Mouse (Mus musculus): ENCODE measurements around the gene Slc5a2. TPM values are rescaled to one million over a fixed set of nuclear protein-coding genes. Genes with fewer than 3 reads are reported as not detected.

Gene Slc5a2
- polyA plus RNA-seq, 1 experiment = 1,002 TPM

DNA sequence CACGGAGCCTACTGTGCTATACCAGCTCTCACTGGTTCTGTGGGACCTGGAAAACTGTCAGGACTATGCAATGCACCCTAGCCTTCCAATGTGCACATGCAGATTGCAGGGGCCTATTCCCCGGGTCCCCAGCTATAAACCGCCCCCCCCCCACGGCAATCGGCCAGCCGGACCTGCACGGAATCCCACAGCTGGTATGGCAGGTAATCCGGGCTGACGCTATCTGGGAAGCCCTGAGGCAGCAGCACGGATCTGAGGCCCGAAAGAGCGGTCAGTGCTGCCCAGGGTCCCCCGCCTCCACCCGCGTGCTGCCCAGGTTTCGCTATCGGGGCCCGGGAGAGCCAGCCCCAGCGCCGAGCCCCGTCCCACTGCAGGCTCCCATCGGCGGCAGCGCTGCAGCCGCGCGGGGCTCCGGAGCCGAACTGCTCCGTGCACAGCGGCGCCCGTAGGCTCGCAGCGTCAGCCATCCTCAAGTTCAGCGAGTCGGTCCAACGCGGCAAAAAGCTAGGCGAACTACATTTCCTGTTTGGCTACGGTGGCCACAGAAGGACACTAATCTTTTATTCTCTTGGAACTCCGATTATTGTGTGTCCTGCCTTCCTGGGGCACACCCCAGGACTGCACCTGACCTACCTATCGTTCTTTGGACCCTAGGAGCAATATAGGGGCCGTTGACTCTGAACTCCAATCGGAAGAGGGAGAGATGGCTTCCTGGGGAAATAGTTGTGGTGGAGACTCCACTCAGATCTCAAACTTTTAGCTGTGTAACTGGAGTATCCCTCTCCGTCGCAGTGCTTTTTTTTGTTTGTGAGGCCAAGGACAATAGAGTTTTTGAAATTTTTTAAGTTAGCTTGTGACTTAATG is 32.4 kb downstream of the Slc5a2 start, which contains the start of gene BC017158:
Gene BC017158, minus strand, starts transcription at position 554 of the 864 bp plus-strand sequence.
- H3K27me3 ChIP-seq (replicated peaks; ENCODE audit: control insufficient read depth, insufficient read depth, low read length) = no peaks in the 10 kb centered on the region
- H3K27ac ChIP-seq (ENCODE audit: insufficient read depth, low read depth, low read length) = peak within 1 kb of the TSS; percentile 17; the same call in 1 of the 2 replicates
- DNase-seq = peak; percentile 94
- H3K36me3 ChIP-seq (ENCODE audit: control insufficient read depth, insufficient read depth, low read length) = no peaks in the 10 kb centered on the region
- no peaks in the 10 kb centered on the region; the same call in 1 of the 2 replicates for H3K4me1 ChIP-seq (ENCODE audit: control insufficient read depth, insufficient read depth, low read length)
- H3K4me3 ChIP-seq (ENCODE audit: insufficient read depth, low read depth, low read length) = peak within 1 kb of the TSS; percentile 72
- TF ChIP-seq POLR2A (IDR thresholded peaks at IDR 0.05; ENCODE audit: low read depth, low read length) (no peak), CTCF (conservative IDR thresholded peaks at IDR 0.05; ENCODE audit: insufficient read depth, insufficient read length, low read depth, low read length) (no peak)
- WGBS = under 1% methylated on average over 47 of the region's 47 CpGs

DNA sequence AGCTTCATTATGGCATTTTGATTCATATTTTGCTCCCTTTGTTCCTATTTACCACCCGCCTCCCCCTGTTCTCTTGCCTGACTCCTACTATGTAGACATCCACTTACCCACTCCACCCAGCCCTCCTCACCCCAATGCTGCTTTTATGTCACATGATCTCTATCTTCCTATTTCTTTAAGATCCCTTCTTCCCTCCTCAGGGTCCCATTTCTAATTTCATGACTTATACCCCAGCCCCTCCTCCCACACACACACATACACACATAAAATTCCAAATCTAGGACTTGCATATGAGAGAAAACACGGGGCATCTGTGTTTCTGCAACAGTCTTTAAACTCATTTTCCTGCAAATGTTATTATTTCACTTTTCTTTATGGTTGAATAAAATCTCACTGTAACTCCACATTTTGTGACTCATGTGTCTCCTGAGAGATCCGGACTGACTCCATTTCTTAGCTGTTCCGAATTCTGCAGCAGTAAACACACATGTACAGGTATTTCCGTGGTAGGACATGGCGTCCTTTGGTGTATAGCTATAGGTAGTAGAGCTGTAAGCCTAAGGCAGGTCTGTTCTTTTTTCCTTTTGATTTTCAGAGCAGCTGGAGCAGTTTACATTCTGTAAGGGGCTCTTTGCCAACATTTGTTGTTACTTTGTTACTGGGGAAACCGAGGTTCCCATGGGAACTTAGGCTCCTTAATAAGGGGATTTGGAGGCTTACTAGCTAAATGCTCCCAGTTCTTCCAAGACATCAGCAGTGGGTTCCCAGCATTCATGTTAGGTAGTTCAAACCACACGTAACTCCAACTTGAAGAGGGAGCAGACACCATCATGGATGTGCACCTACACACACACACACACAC is 33.3 kb downstream of the Slc5a2 start:
- no peak for DNase-seq
- H3K4me1 ChIP-seq (ENCODE audit: control insufficient read depth, insufficient read depth, low read length) = no peaks in the 10 kb centered on the region; the same call in 1 of the 2 replicates
- peak overlapping the region; percentile 17; the same call in 1 of the 2 replicates for H3K27ac ChIP-seq (ENCODE audit: insufficient read depth, low read depth, low read length)
- H3K36me3 ChIP-seq (ENCODE audit: control insufficient read depth, insufficient read depth, low read length) = no peaks in the 10 kb centered on the region
- H3K4me3 ChIP-seq (ENCODE audit: insufficient read depth, low read depth, low read length) = no peak overlapping the region
- H3K27me3 ChIP-seq (replicated peaks; ENCODE audit: control insufficient read depth, insufficient read depth, low read length) = no peaks in the 10 kb centered on the region
- no peak for TF ChIP-seq POLR2A (IDR thresholded peaks at IDR 0.05; ENCODE audit: low read depth, low read length)
- TF ChIP-seq CTCF (conservative IDR thresholded peaks at IDR 0.05; ENCODE audit: insufficient read depth, insufficient read length, low read depth, low read length) = no peak
- WGBS = 80% methylated on average over 8 of the region's 8 CpGs

DNA sequence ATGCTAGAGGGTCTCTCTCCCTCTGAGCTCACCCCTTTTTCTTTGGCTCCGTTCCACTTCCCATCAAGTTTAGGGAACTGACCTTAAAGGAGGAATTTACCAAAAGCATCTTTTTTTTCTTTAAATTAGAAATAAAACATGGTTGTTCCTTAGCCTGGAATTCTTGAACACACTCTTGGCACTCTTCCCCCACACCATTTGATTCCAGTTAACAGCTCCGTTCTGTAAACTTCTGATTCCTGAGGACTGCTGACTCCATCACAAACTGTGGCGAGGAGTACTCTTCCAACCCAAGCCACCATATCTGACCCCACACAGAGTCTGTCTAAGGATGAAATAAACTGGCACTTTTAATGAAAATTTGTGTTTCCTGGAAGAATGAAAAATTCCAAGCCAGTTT is 35.5 kb downstream of the Slc5a2 start:
- Histone ChIP-seq H3K36me3 (ENCODE audit: control insufficient read depth, insufficient read depth, low read length) (no peaks in the 10 kb centered on the region), H3K27me3 (replicated peaks; ENCODE audit: control insufficient read depth, insufficient read depth, low read length) (no peaks in the 10 kb centered on the region), H3K4me1 (ENCODE audit: control insufficient read depth, insufficient read depth, low read length) (no peaks in the 10 kb centered on the region; the same call in 1 of the 2 replicates), H3K4me3 (ENCODE audit: insufficient read depth, low read depth, low read length) (no peak overlapping the region), H3K27ac (ENCODE audit: insufficient read depth, low read depth, low read length) (no peak overlapping the region)
- TF ChIP-seq POLR2A (IDR thresholded peaks at IDR 0.05; ENCODE audit: low read depth, low read length) (no peak), CTCF (conservative IDR thresholded peaks at IDR 0.05; ENCODE audit: insufficient read depth, insufficient read length, low read depth, low read length) (no peak)
- 75% methylated on average over 3 of the region's 3 CpGs for WGBS
- DNase-seq = no peak

DNA sequence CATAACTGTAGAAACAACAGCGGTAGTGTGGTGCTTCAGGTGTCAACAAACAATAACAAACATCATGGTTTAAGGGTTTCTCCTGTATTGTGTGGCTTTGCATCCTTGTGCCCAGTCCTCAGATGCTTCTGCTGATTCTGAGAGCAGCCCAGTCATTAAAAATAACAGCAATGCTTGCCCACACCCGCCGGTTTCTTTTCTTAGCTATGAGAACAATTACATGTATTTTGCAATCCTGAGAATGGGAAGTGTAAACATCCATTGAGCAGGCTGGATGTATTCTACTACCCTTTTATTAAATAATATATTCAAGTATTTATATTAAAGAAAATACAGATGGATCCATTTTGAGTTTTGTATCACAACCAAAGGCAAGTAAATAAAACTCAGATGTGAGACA is 36.7 kb downstream of the Slc5a2 start:
- WGBS = 84% methylated on average over 3 of the region's 3 CpGs
- DNase-seq = no peak
- TF ChIP-seq POLR2A (IDR thresholded peaks at IDR 0.05; ENCODE audit: low read depth, low read length) (no peak), CTCF (conservative IDR thresholded peaks at IDR 0.05; ENCODE audit: insufficient read depth, insufficient read length, low read depth, low read length) (no peak)
- Histone ChIP-seq H3K27me3 (replicated peaks; ENCODE audit: control insufficient read depth, insufficient read depth, low read length) (no peaks in the 10 kb centered on the region), H3K4me3 (ENCODE audit: insufficient read depth, low read depth, low read length) (no peak overlapping the region), H3K4me1 (ENCODE audit: control insufficient read depth, insufficient read depth, low read length) (no peaks in the 10 kb centered on the region; the same call in 1 of the 2 replicates), H3K36me3 (ENCODE audit: control insufficient read depth, insufficient read depth, low read length) (no peaks in the 10 kb centered on the region), H3K27ac (ENCODE audit: insufficient read depth, low read depth, low read length) (no peak overlapping the region)

DNA sequence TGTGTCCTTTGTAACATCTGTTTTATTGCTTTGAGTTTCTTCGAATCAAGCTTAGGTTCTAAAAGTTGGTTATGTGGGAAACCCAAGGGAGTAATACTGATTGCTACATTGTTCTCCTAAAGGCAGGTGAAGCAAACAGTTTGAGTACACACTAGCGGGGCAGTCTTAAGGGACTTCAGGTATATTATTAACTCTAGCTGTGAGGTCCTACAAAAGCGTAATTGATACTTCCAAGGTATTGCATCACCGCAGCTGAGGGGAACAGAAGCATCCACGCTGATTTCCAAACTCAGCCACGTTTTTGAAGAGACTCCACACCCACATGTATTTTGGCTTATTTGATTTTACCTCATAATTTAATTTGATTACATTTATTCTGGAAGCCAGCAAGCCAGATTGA is 38.7 kb downstream of the Slc5a2 start:
- WGBS = 59% methylated on average over 6 of the region's 6 CpGs
- TF ChIP-seq CTCF (conservative IDR thresholded peaks at IDR 0.05; ENCODE audit: insufficient read depth, insufficient read length, low read depth, low read length) = no peak
- no peak for TF ChIP-seq POLR2A (IDR thresholded peaks at IDR 0.05; ENCODE audit: low read depth, low read length)
- H3K36me3 ChIP-seq (ENCODE audit: control insufficient read depth, insufficient read depth, low read length) = no peaks in the 10 kb centered on the region

DNA sequence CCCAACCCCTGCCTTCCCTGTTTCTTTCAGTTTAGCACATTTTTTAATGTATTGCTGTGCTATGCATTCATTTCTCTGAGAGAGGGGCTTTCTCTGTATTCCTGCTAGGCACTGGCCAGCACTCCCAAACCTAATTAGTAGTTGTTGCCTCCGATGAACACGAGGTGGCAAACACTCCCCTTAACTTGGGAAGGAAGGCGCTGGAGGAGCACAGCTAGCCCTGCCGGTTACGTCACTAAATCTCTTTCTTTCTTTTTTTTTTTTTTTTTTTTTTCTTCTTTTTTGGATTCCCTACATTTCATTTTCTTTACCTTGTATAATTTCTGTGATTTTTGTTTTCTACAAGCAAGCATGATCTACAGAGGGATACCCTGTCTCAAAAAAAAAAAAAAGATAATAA is 39.5 kb downstream of the Slc5a2 start:
- 5% methylated on average over 5 of the region's 5 CpGs for WGBS
- DNase-seq = peak; percentile 57
- H3K36me3 ChIP-seq (ENCODE audit: control insufficient read depth, insufficient read depth, low read length) = no peaks in the 10 kb centered on the region
- peak; percentile 68 for TF ChIP-seq CTCF (conservative IDR thresholded peaks at IDR 0.05; ENCODE audit: insufficient read depth, insufficient read length, low read depth, low read length)
- no peak for TF ChIP-seq POLR2A (IDR thresholded peaks at IDR 0.05; ENCODE audit: low read depth, low read length)
- no peak overlapping the region for H3K27ac ChIP-seq (ENCODE audit: insufficient read depth, low read depth, low read length)
- no peaks in the 10 kb centered on the region for H3K27me3 ChIP-seq (replicated peaks; ENCODE audit: control insufficient read depth, insufficient read depth, low read length)
- H3K4me3 ChIP-seq (ENCODE audit: insufficient read depth, low read depth, low read length) = no peak overlapping the region
- no peaks in the 10 kb centered on the region for H3K4me1 ChIP-seq (ENCODE audit: control insufficient read depth, insufficient read depth, low read length)

More for the DNA sequence above, 38.7 kb downstream of the Slc5a2 start:
- no peak for DNase-seq
- Histone ChIP-seq H3K4me3 (ENCODE audit: insufficient read depth, low read depth, low read length) (no peak overlapping the region), H3K4me1 (ENCODE audit: control insufficient read depth, insufficient read depth, low read length) (no peaks in the 10 kb centered on the region), H3K27ac (ENCODE audit: insufficient read depth, low read depth, low read length) (no peak overlapping the region), H3K27me3 (replicated peaks; ENCODE audit: control insufficient read depth, insufficient read depth, low read length) (no peaks in the 10 kb centered on the region)

Measured in kidney, adult 2 months (tissue).